Mouse (Mus musculus): ENCODE results near the gene Mrtfa. TPM values are rescaled to one million over a fixed set of nuclear protein-coding genes. Genes with fewer than 3 reads are reported as not detected.

Mrtfa gene
- polyA plus RNA-seq, 1 experiment from 2014 or later, result 29.3 TPM

DNA sequence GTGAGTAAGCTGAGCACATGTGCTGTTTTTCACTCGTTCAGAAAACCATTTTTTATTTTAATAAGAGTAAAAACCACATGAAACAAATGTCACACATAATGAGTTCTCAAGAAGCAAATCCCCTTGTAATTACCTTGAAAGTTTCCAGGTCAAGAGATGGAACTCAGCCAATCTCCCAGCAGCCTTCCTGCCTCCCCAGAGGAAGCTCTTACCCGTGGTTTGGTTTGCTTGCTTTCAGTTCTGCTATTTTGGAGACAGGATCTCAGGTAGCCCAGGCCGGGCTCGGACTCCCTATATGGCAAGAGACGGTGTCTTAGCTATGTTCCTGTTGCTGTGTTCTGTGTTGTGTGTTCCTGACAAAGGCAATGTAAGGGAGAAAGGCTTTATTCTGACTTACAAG, 19.9 kb upstream of the Mrtfa start:
- Histone ChIP-seq H3K4me2 (ENCODE audit: low read length) (no peak overlapping the region), H3K36me3 (ENCODE audit: control insufficient read depth, insufficient read depth, low read length) (no peaks in the 10 kb centered on the region), H3K4me3 (ENCODE audit: low read depth, low read length) (no peak overlapping the region), H3K27ac (ENCODE audit: low read length) (no peak overlapping the region), H3K9me3 (replicated peaks; ENCODE audit: control insufficient read depth, low read length, poor library complexity, severe bottlenecking) (no peaks in the 10 kb centered on the region), H3K4me1 (ENCODE audit: control insufficient read depth, insufficient read depth, low read length) (no peaks in the 10 kb centered on the region), H3K27me3 (ENCODE audit: control insufficient read depth, insufficient read depth, low read depth, low read length) (no peaks in the 10 kb centered on the region), H3K9ac (ENCODE audit: low read depth, low read length) (no peak overlapping the region)
- 70% methylated on average over 5 of the region's 5 CpGs for WGBS
- ATAC-seq, result no peak

- no peaks in the 10 kb centered on the region for H3K27me3 ChIP-seq (ENCODE audit: control insufficient read depth, insufficient read depth, low read depth, low read length)
- H3K9me3 ChIP-seq (replicated peaks; ENCODE audit: control insufficient read depth, low read length, poor library complexity, severe bottlenecking), result no peaks in the 10 kb centered on the region
- H3K4me3 ChIP-seq (ENCODE audit: low read depth, low read length), result no peak overlapping the region
- H3K4me1 ChIP-seq (ENCODE audit: control insufficient read depth, insufficient read depth, low read length), result no peaks in the 10 kb centered on the region
- no peak for ATAC-seq
- no peaks in the 10 kb centered on the region for H3K36me3 ChIP-seq (ENCODE audit: control insufficient read depth, insufficient read depth, low read length)
- H3K4me2 ChIP-seq (ENCODE audit: low read length), result no peak overlapping the region
- WGBS, result 98% methylated on average over 5 of the region's 5 CpGs
- no peak overlapping the region for H3K27ac ChIP-seq (ENCODE audit: low read length)
- H3K9ac ChIP-seq (ENCODE audit: low read depth, low read length), result no peak overlapping the region
These were observed 11.9 kb upstream of the Mrtfa start for GRCm38 (mm10) chr15:81202462-81202861.

GRCm38 (mm10) chr15:81199372-81199959, 8.9 kb upstream of the Mrtfa start:
- H3K36me3 ChIP-seq (ENCODE audit: control insufficient read depth, insufficient read depth, low read length), result no peaks in the 10 kb centered on the region
- H3K4me1 ChIP-seq (ENCODE audit: control insufficient read depth, insufficient read depth, low read length), result no peaks in the 10 kb centered on the region
- no peaks in the 10 kb centered on the region for H3K9me3 ChIP-seq (replicated peaks; ENCODE audit: control insufficient read depth, low read length, poor library complexity, severe bottlenecking)
- no peak overlapping the region for H3K4me3 ChIP-seq (ENCODE audit: low read depth, low read length)
- no peak overlapping the region for H3K4me2 ChIP-seq (ENCODE audit: low read length)
- ATAC-seq, result no peak
- no peak overlapping the region for H3K27ac ChIP-seq (ENCODE audit: low read length)
- H3K9ac ChIP-seq (ENCODE audit: low read depth, low read length), result no peak overlapping the region
- WGBS, result 25% methylated on average over 4 of the region's 4 CpGs
- no peaks in the 10 kb centered on the region for H3K27me3 ChIP-seq (ENCODE audit: control insufficient read depth, insufficient read depth, low read depth, low read length)

GRCm38 (mm10) chr15:81198447-81198846, 7.9 kb upstream of the Mrtfa start:
- no peak overlapping the region for H3K4me2 ChIP-seq (ENCODE audit: low read length)
- H3K4me1 ChIP-seq (ENCODE audit: control insufficient read depth, insufficient read depth, low read length), result no peaks in the 10 kb centered on the region
- no peaks in the 10 kb centered on the region for H3K36me3 ChIP-seq (ENCODE audit: control insufficient read depth, insufficient read depth, low read length)
- H3K9me3 ChIP-seq (replicated peaks; ENCODE audit: control insufficient read depth, low read length, poor library complexity, severe bottlenecking), result no peaks in the 10 kb centered on the region
- H3K27ac ChIP-seq (ENCODE audit: low read length), result no peak overlapping the region
- no peak overlapping the region for H3K4me3 ChIP-seq (ENCODE audit: low read depth, low read length)
- 93% methylated on average over 5 of the region's 5 CpGs for WGBS
- no peaks in the 10 kb centered on the region for H3K27me3 ChIP-seq (ENCODE audit: control insufficient read depth, insufficient read depth, low read depth, low read length)
- no peak for ATAC-seq
- no peak overlapping the region for H3K9ac ChIP-seq (ENCODE audit: low read depth, low read length)

GRCm38 (mm10) chr15:81197197-81197596, 6.6 kb upstream of the Mrtfa start:
- ATAC-seq, result no peak
- no peak overlapping the region for H3K4me3 ChIP-seq (ENCODE audit: low read depth, low read length)

DNA sequence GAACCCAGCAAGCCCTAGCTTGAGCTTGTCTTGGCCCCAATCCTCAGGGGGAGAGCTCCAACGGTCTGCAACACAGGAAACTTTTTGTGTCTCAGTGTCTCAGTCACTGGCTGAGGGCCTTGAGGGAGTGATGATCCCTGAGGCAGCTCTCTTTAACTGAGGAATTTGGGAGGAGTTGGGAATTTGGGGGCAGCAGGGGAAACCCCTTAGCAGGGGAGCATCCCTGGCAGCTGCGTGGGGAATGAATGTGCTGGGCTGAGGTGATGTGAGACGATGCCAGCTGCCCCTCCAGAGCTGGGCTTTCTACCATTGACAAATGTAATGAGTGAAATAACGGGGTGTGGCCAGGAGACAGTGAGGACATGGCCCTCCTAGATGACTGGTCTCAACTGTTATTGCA, 4.9 kb upstream of the Mrtfa start:
- H3K27ac ChIP-seq (ENCODE audit: low read length), result no peak overlapping the region
- no peaks in the 10 kb centered on the region for H3K9me3 ChIP-seq (replicated peaks; ENCODE audit: control insufficient read depth, low read length, poor library complexity, severe bottlenecking)
- H3K27me3 ChIP-seq (ENCODE audit: control insufficient read depth, insufficient read depth, low read depth, low read length), result no peaks in the 10 kb centered on the region
- WGBS, result 62% methylated on average over 4 of the region's 4 CpGs
- no peak overlapping the region for H3K9ac ChIP-seq (ENCODE audit: low read depth, low read length)
- H3K4me2 ChIP-seq (ENCODE audit: low read length), result no peak overlapping the region
- no peak overlapping the region for H3K4me3 ChIP-seq (ENCODE audit: low read depth, low read length)
- ATAC-seq, result no peak
- no peaks in the 10 kb centered on the region for H3K36me3 ChIP-seq (ENCODE audit: control insufficient read depth, insufficient read depth, low read length)
- no peaks in the 10 kb centered on the region for H3K4me1 ChIP-seq (ENCODE audit: control insufficient read depth, insufficient read depth, low read length)

More at GRCm38 (mm10) chr15:81197197-81197596, 6.6 kb upstream of the Mrtfa start:
- H3K4me1 ChIP-seq (ENCODE audit: control insufficient read depth, insufficient read depth, low read length), result no peaks in the 10 kb centered on the region
- H3K27me3 ChIP-seq (ENCODE audit: control insufficient read depth, insufficient read depth, low read depth, low read length), result no peaks in the 10 kb centered on the region
- no peak overlapping the region for H3K27ac ChIP-seq (ENCODE audit: low read length)
- H3K9ac ChIP-seq (ENCODE audit: low read depth, low read length), result no peak overlapping the region
- no peaks in the 10 kb centered on the region for H3K9me3 ChIP-seq (replicated peaks; ENCODE audit: control insufficient read depth, low read length, poor library complexity, severe bottlenecking)
- WGBS, result 92% methylated on average over 10 of the region's 10 CpGs
- H3K4me2 ChIP-seq (ENCODE audit: low read length), result no peak overlapping the region
- H3K36me3 ChIP-seq (ENCODE audit: control insufficient read depth, insufficient read depth, low read length), result no peaks in the 10 kb centered on the region

- no peak for ATAC-seq
- Histone ChIP-seq H3K36me3 (ENCODE audit: control insufficient read depth, insufficient read depth, low read length) (no peaks in the 10 kb centered on the region), H3K4me3 (ENCODE audit: low read depth, low read length) (no peak overlapping the region), H3K9me3 (replicated peaks; ENCODE audit: control insufficient read depth, low read length, poor library complexity, severe bottlenecking) (no peaks in the 10 kb centered on the region), H3K27me3 (ENCODE audit: control insufficient read depth, insufficient read depth, low read depth, low read length) (no peaks in the 10 kb centered on the region), H3K4me2 (ENCODE audit: low read length) (no peak overlapping the region), H3K27ac (ENCODE audit: low read length) (no peak overlapping the region), H3K4me1 (ENCODE audit: control insufficient read depth, insufficient read depth, low read length) (0 out of 2 replicates have a peak, but pooled peaks cover under 1% of the 10 kb centered on the region), H3K9ac (ENCODE audit: low read depth, low read length) (no peak overlapping the region)
- WGBS, result 90% methylated on average over 6 of the region's 6 CpGs
These were observed 4.2 kb upstream of the Mrtfa start for GRCm38 (mm10) chr15:81194791-81195190.

- Histone ChIP-seq H3K4me1 (ENCODE audit: control insufficient read depth, insufficient read depth, low read length) (peaks cover 19% of the 10 kb centered on the region), H3K4me3 (ENCODE audit: low read depth, low read length) (no peak overlapping the region), H3K4me2 (ENCODE audit: low read length) (no peak overlapping the region), H3K9me3 (replicated peaks; ENCODE audit: control insufficient read depth, low read length, poor library complexity, severe bottlenecking) (no peaks in the 10 kb centered on the region), H3K36me3 (ENCODE audit: control insufficient read depth, insufficient read depth, low read length) (no peaks in the 10 kb centered on the region), H3K27me3 (ENCODE audit: control insufficient read depth, insufficient read depth, low read depth, low read length) (no peaks in the 10 kb centered on the region), H3K9ac (ENCODE audit: low read depth, low read length) (no peak overlapping the region), H3K27ac (ENCODE audit: low read length) (no peak overlapping the region)
- no peak for ATAC-seq
- 94% methylated on average over 8 of the region's 8 CpGs for WGBS
These were observed 2.3 kb upstream of the Mrtfa start for GRCm38 (mm10) chr15:81192858-81193257.

DNA sequence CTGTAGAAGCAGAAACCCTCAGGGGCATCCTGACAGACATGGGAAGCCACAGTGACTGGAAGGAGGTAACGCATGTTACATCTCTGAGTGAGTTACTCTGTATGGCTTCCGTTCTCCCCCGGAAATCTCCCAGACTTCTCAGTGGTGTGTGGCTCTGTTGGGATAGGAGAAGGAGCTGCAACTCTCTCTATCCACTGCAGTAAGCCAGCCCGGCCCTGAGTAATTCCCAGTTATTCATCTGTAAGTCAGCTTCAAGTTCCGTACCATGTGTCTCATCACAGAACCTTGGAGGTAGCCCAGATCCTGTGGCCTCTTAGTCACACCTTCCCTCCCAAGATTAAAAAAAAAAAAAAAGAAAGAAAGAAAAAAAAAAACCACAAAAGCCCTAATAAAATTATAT, 1.8 kb upstream of the Mrtfa start:
- Histone ChIP-seq H3K27ac (ENCODE audit: low read length) (no peak overlapping the region), H3K27me3 (ENCODE audit: control insufficient read depth, insufficient read depth, low read depth, low read length) (no peaks in the 10 kb centered on the region), H3K4me3 (ENCODE audit: low read depth, low read length) (no peak overlapping the region), H3K4me2 (ENCODE audit: low read length) (no peak overlapping the region), H3K4me1 (ENCODE audit: control insufficient read depth, insufficient read depth, low read length) (peaks cover 19% of the 10 kb centered on the region), H3K9ac (ENCODE audit: low read depth, low read length) (no peak overlapping the region), H3K9me3 (replicated peaks; ENCODE audit: control insufficient read depth, low read length, poor library complexity, severe bottlenecking) (no peaks in the 10 kb centered on the region), H3K36me3 (ENCODE audit: control insufficient read depth, insufficient read depth, low read length) (no peaks in the 10 kb centered on the region)
- no peak for ATAC-seq
- WGBS, result 84% methylated on average over 5 of the region's 5 CpGs
